Mouse (Mus musculus) E14TG2a.4 (cell line): Measurements from ENCODE around the gene Gria1.

Source experiments
- CTCF ChIP-seq: conservative IDR thresholded peaks from 2 replicates; pipeline ENCODE4 v1.5.1; 2014; ENCODE audit warnings: low read length
- NANOG ChIP-seq: IDR thresholded peaks from 2 replicates; pipeline ENCODE4 v1.6.1; 2014; ENCODE audit warnings: borderline replicate concordance, low read length, mixed read lengths
- POU5F1 ChIP-seq: IDR thresholded peaks from 2 replicates; pipeline ENCODE4 v1.6.1; 2014; ENCODE audit warnings: low read length, borderline replicate concordance

- TF ChIP-seq CTCF: no peak
- TF ChIP-seq NANOG: no peak
- TF ChIP-seq POU5F1: no peak
Observed at GRCm38 (mm10) chr11:56985457-56985856, 25.7 kb upstream of the Gria1 start.
